Mouse (Mus musculus) myocyte (in vitro differentiated cells): Measurements from ENCODE around the gene Dpf1. TPM values are rescaled to one million over a fixed set of nuclear protein-coding genes. Genes with fewer than 3 reads are reported as not detected.
A peak's percentile ranks its signal among the peaks of the same experiment; 100 is the strongest.

Experiments
- H3K27me3 ChIP-seq: one replicate; pipeline ENCODE4 v1.6.1; 2011; ENCODE audit not compliant: control insufficient read depth, insufficient read depth, insufficient read length
- H3K36me3 ChIP-seq: one replicate; pipeline ENCODE4 v1.6.1; 2011; ENCODE audit not compliant: control insufficient read depth, insufficient read depth
- H3K4me2 ChIP-seq: one replicate; pipeline ENCODE4 v1.6.1; 2011; ENCODE audit warnings: low read depth, control low read depth
- H3K4me3 ChIP-seq: one replicate; pipeline ENCODE4 v1.5.1; 2011; ENCODE audit warnings: mild to moderate bottlenecking, control low read depth, moderate library complexity
- H3K79me2 ChIP-seq: one replicate; pipeline ENCODE4 v1.6.1; 2011; ENCODE audit not compliant: control insufficient read depth, insufficient read depth
- H3ac ChIP-seq: one replicate; pipeline ENCODE4 v1.6.1; 2011; ENCODE audit not compliant: control insufficient read depth, insufficient read length
- CEBPB ChIP-seq: IDR thresholded peaks from 2 replicates; pipeline ENCODE4 v1.6.1; 2011; ENCODE audit warnings: mild to moderate bottlenecking, moderate library complexity; ENCODE audit not compliant: poor library complexity, insufficient read depth, severe bottlenecking
- E2F4 ChIP-seq: IDR thresholded peaks from one replicate; pipeline ENCODE4 v1.6.1; 2011; ENCODE audit warnings: mild to moderate bottlenecking, control low read depth, moderate library complexity; ENCODE audit not compliant: insufficient read depth
- MAX ChIP-seq: IDR thresholded peaks from one replicate; pipeline ENCODE4 v1.6.1; 2011; ENCODE audit warnings: low read depth, mild to moderate bottlenecking, control low read depth
- MYOD1 ChIP-seq, 3 experiments: IDR thresholded peaks; one replicate each; pipeline ENCODE4 v1.6.1; 2011; ENCODE audit warnings: control low read depth in 2 of 3, low read depth in 2 of 3, mild to moderate bottlenecking in 2 of 3, moderate library complexity in 1 of 3; ENCODE audit not compliant: insufficient read length in 2 of 3, control insufficient read depth in 1 of 3
- MYOG ChIP-seq, 3 experiments: IDR thresholded peaks; one replicate each; pipeline ENCODE4 v1.6.1; 2011; ENCODE audit warnings: control low read depth in 2 of 3, low read depth in 2 of 3, mild to moderate bottlenecking in 2 of 3; ENCODE audit not compliant: insufficient read length in 2 of 3, control insufficient read depth in 1 of 3, insufficient read depth in 1 of 3
- POLR2A ChIP-seq: IDR thresholded peaks from one replicate; pipeline ENCODE4 v1.6.1; 2011; ENCODE audit warnings: low read depth, mild to moderate bottlenecking, control low read depth, moderate library complexity; ENCODE audit not compliant: insufficient read length
- POLR2AphosphoS2 ChIP-seq: IDR thresholded peaks from one replicate; pipeline ENCODE4 v1.6.1; 2011; ENCODE audit warnings: low read depth, control low read depth; ENCODE audit not compliant: insufficient read length
- REST ChIP-seq: IDR thresholded peaks from one replicate; pipeline ENCODE4 v1.6.1; 2011; ENCODE audit warnings: mild to moderate bottlenecking, control low read depth, moderate library complexity; ENCODE audit not compliant: insufficient read depth, insufficient read length
- SRF ChIP-seq: IDR thresholded peaks from one replicate; pipeline ENCODE4 v1.6.1; 2011; ENCODE audit warnings: low read depth; ENCODE audit not compliant: control insufficient read depth, insufficient read length
- TCF12 ChIP-seq: IDR thresholded peaks from one replicate; pipeline ENCODE4 v1.6.1; 2011; ENCODE audit warnings: mild to moderate bottlenecking, control low read depth; ENCODE audit not compliant: poor library complexity, insufficient read depth, severe bottlenecking
- TCF3 ChIP-seq: IDR thresholded peaks from one replicate; pipeline ENCODE4 v1.6.1; 2011; ENCODE audit warnings: low read depth, control low read depth; ENCODE audit not compliant: insufficient read length
- USF1 ChIP-seq: IDR thresholded peaks from one replicate; pipeline ENCODE4 v1.6.1; 2011; ENCODE audit warnings: low read depth, mild to moderate bottlenecking, control low read depth, moderate library complexity
- polyA plus RNA-seq: library from polyadenylated mRNA; unstranded; fragments of >200 nt; fragmentation: generic; extraction: Trizol; gene quantifications from one replicate; pipeline ENCODE4 v1.2.1, GENCODE M21; 2012; ENCODE audit warnings: missing spikeins

The Dpf1 gene
- polyA plus RNA-seq, 1 experiment = 3.4 TPM

DNA sequence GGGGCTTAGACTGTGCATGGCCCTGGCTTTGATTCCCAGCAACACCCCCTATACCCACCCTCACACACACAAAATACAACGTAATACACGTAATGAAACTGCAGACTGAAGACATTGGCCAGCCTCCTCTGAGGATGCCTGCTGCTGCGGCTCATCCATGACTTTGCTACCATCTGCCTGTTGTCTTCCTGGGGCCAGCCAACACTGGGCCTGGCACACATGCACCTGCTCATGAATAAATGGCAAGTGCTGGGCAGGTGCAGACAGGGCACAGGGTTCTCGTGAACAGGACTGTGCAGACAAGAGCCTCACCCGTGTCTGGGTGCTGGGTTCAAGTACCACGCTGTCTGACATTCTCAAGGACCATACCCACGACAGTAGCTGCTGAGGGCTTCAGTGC is 40.0 kb downstream of the Dpf1 start:
- Histone ChIP-seq H3K36me3 (peaks cover 4% of the 10 kb centered on the region), H3K27me3 (no peaks in the 10 kb centered on the region), H3K4me2 (no peak overlapping the region), H3ac (no peak overlapping the region), H3K4me3 (no peak overlapping the region), H3K79me2 (no peaks in the 10 kb centered on the region)
- TF ChIP-seq POLR2A = no peak
- TF ChIP-seq CEBPB = no peak
- no peak for TF ChIP-seq TCF3
- TF ChIP-seq E2F4 = no peak
- no peak for TF ChIP-seq MYOD1 (IDR thresholded peaks at IDR 0.05; ENCODE audit: control insufficient read depth in 1 of 3, insufficient read length in 2 of 3, low read depth in 2 of 3)
- TF ChIP-seq POLR2AphosphoS2 = no peak
- no peak for TF ChIP-seq REST
- no peak for TF ChIP-seq SRF
- no peak for TF ChIP-seq USF1

GRCm38 (mm10) chr7:29345534-29345933 is 41.8 kb downstream of the Dpf1 start:
- TF ChIP-seq POLR2AphosphoS2 (no peak), TCF12 (no peak), MYOG (IDR thresholded peaks at IDR 0.05; ENCODE audit: control insufficient read depth in 1 of 3, insufficient read depth in 1 of 3, insufficient read length in 2 of 3, low read depth in 2 of 3) (no peak), E2F4 (no peak), SRF (no peak), MAX (no peak), USF1 (no peak), POLR2A (no peak), MYOD1 (IDR thresholded peaks at IDR 0.05; ENCODE audit: control insufficient read depth in 1 of 3, insufficient read length in 2 of 3, low read depth in 2 of 3) (no peak), TCF3 (no peak), REST (no peak), CEBPB (no peak)
- H3ac ChIP-seq = no peak overlapping the region
- H3K79me2 ChIP-seq = no peaks in the 10 kb centered on the region
- H3K4me3 ChIP-seq = no peak overlapping the region
- no peak overlapping the region for H3K4me2 ChIP-seq
- H3K36me3 ChIP-seq = peaks cover 4% of the 10 kb centered on the region
- H3K27me3 ChIP-seq = no peaks in the 10 kb centered on the region

GRCm38 (mm10) chr7:29346212-29346611 is 42.5 kb downstream of the Dpf1 start:
- no peak overlapping the region for H3K4me2 ChIP-seq
- no peak overlapping the region for H3K4me3 ChIP-seq
- TF ChIP-seq POLR2AphosphoS2 = no peak
- TF ChIP-seq E2F4 = no peak
- TF ChIP-seq TCF3 = no peak
- no peak for TF ChIP-seq MYOG (IDR thresholded peaks at IDR 0.05; ENCODE audit: control insufficient read depth in 1 of 3, insufficient read depth in 1 of 3, insufficient read length in 2 of 3, low read depth in 2 of 3)
- TF ChIP-seq SRF = no peak
- no peak for TF ChIP-seq REST
- no peak for TF ChIP-seq TCF12
- TF ChIP-seq MYOD1 (IDR thresholded peaks at IDR 0.05; ENCODE audit: control insufficient read depth in 1 of 3, insufficient read length in 2 of 3, low read depth in 2 of 3) = no peak
- H3K79me2 ChIP-seq = no peaks in the 10 kb centered on the region
- peaks cover 4% of the 10 kb centered on the region for H3K36me3 ChIP-seq
- no peak overlapping the region for H3ac ChIP-seq
- no peaks in the 10 kb centered on the region for H3K27me3 ChIP-seq

DNA sequence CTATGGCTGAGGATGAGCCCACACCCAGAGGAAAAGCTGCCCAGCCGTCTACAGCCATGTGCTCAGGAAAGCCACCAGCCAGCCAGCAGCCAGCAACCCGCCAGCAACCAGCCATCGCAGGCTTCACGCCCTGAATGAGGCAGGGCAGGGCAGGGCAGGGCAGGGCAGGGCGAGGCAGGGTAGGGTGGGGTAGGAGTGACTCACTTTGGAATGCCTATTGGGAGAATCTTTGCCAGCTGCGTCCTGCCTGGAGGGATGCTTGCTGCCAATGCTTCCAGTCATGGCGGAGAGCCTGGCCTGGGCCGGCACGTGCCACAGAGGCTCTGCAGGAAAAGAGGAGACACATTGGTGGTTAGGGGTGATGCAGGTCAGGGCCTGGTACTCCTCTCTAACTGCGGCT is 46.7 kb downstream of the Dpf1 start:
- no peak overlapping the region for H3K4me3 ChIP-seq
- no peak overlapping the region for H3ac ChIP-seq
- H3K36me3 ChIP-seq = peaks cover 9% of the 10 kb centered on the region
- no peaks in the 10 kb centered on the region for H3K27me3 ChIP-seq
- H3K79me2 ChIP-seq = no peaks in the 10 kb centered on the region
- TF ChIP-seq MYOD1 (IDR thresholded peaks at IDR 0.05; ENCODE audit: control insufficient read depth in 1 of 3, insufficient read length in 2 of 3, low read depth in 2 of 3) (peak in 1 of 3 experiments; percentile 62), POLR2A (no peak), MYOG (IDR thresholded peaks at IDR 0.05; ENCODE audit: control insufficient read depth in 1 of 3, insufficient read depth in 1 of 3, insufficient read length in 2 of 3, low read depth in 2 of 3) (peak in 1 of 3 experiments; percentile 39), REST (no peak), E2F4 (no peak)
- no peak overlapping the region for H3K4me2 ChIP-seq

- TF ChIP-seq CEBPB = no peak
Observed at GRCm38 (mm10) chr7:29352246-29352645, 48.5 kb downstream of the Dpf1 start.

GRCm38 (mm10) chr7:29354161-29354560 is 50.4 kb downstream of the Dpf1 start:
- Histone ChIP-seq H3ac (no peak overlapping the region), H3K4me2 (no peak overlapping the region), H3K4me3 (no peak overlapping the region), H3K36me3 (peaks cover 11% of the 10 kb centered on the region), H3K27me3 (no peaks in the 10 kb centered on the region), H3K79me2 (no peaks in the 10 kb centered on the region)
- TF ChIP-seq CEBPB = no peak
- no peak for TF ChIP-seq TCF12
- TF ChIP-seq MAX = no peak
- no peak for TF ChIP-seq POLR2A
- no peak for TF ChIP-seq MYOG (IDR thresholded peaks at IDR 0.05; ENCODE audit: control insufficient read depth in 1 of 3, insufficient read depth in 1 of 3, insufficient read length in 2 of 3, low read depth in 2 of 3)
- TF ChIP-seq REST = no peak
- TF ChIP-seq E2F4 = no peak
- TF ChIP-seq SRF = no peak
- TF ChIP-seq TCF3 = no peak
- no peak for TF ChIP-seq MYOD1 (IDR thresholded peaks at IDR 0.05; ENCODE audit: control insufficient read depth in 1 of 3, insufficient read length in 2 of 3, low read depth in 2 of 3)
- no peak for TF ChIP-seq USF1
- no peak for TF ChIP-seq POLR2AphosphoS2

More at GRCm38 (mm10) chr7:29352246-29352645, 48.5 kb downstream of the Dpf1 start:
- Histone ChIP-seq H3K27me3 (no peaks in the 10 kb centered on the region), H3ac (no peak overlapping the region), H3K79me2 (no peaks in the 10 kb centered on the region), H3K4me3 (no peak overlapping the region), H3K4me2 (no peak overlapping the region), H3K36me3 (peaks cover 5% of the 10 kb centered on the region)
